Mouse (Mus musculus): ENCODE results near the gene Zbtb8b.

GRCm38 (mm10) chr4:129386269-129386946, 54.2 kb downstream of the Zbtb8b start:
- TF ChIP-seq CTCF (conservative IDR thresholded peaks at IDR 0.05; ENCODE audit: low read length) (no peak), POU5F1 (IDR thresholded peaks at IDR 0.05; ENCODE audit: borderline replicate concordance, low read length) (no peak), NANOG (IDR thresholded peaks at IDR 0.05; ENCODE audit: borderline replicate concordance, low read length) (no peak)
